Mouse (Mus musculus) right cerebral cortex, adult 18-20 months (tissue): Measurements from ENCODE around the gene Retreg1.

Source experiments
- DNase-seq: peaks from one replicate; pipeline ENCODE4 v3.0.0; 2022; ENCODE audit warnings: mixed read lengths

Retreg1 gene

GRCm38 (mm10) chr15:25922007-25922406 lies 79.0 kb downstream of the Retreg1 start:
- DNase-seq: no peak

- DNase-seq: no peak
Observed at GRCm38 (mm10) chr15:25923916-25924315, 80.9 kb downstream of the Retreg1 start.

- peak; percentile 78 for DNase-seq
Observed at GRCm38 (mm10) chr15:25926171-25926570, 83.2 kb downstream of the Retreg1 start.

- no peak for DNase-seq
Observed at GRCm38 (mm10) chr15:25927106-25927505, 84.1 kb downstream of the Retreg1 start.

GRCm38 (mm10) chr15:25928001-25928400 lies 85.0 kb downstream of the Retreg1 start:
- no peak for DNase-seq

GRCm38 (mm10) chr15:25928831-25929230 lies 85.9 kb downstream of the Retreg1 start:
- DNase-seq: no peak

GRCm38 (mm10) chr15:25929518-25929917 lies 86.5 kb downstream of the Retreg1 start:
- no peak for DNase-seq

GRCm38 (mm10) chr15:25929936-25930335 lies 87.0 kb downstream of the Retreg1 start:
- DNase-seq: peak; percentile 51

GRCm38 (mm10) chr15:25930657-25931056 lies 87.7 kb downstream of the Retreg1 start:
- DNase-seq: no peak

- no peak for DNase-seq
Observed at GRCm38 (mm10) chr15:25932497-25932896, 89.5 kb downstream of the Retreg1 start.

GRCm38 (mm10) chr15:25932937-25933684 lies 90.1 kb downstream of the Retreg1 start:
- no peak for DNase-seq

- DNase-seq: no peak
Observed at GRCm38 (mm10) chr15:25933685-25934108, 90.7 kb downstream of the Retreg1 start.

GRCm38 (mm10) chr15:25934411-25934810 lies 91.4 kb downstream of the Retreg1 start:
- no peak for DNase-seq

GRCm38 (mm10) chr15:25938496-25938895 lies 95.5 kb downstream of the Retreg1 start:
- DNase-seq: no peak

GRCm38 (mm10) chr15:25940397-25941377 lies 97.7 kb downstream of the Retreg1 start:
- no peak for DNase-seq

- DNase-seq: no peak
Observed at GRCm38 (mm10) chr15:25941514-25941913, 98.5 kb downstream of the Retreg1 start.

GRCm38 (mm10) chr15:25942415-25942814 lies 99.4 kb downstream of the Retreg1 start:
- DNase-seq: no peak

- DNase-seq: no peak
Observed at GRCm38 (mm10) chr15:25943386-25944137, 100.6 kb downstream of the Retreg1 start.

- no peak for DNase-seq
Observed at GRCm38 (mm10) chr15:25945224-25945623, 102.2 kb downstream of the Retreg1 start.

- no peak for DNase-seq
Observed at GRCm38 (mm10) chr15:25946482-25946881, 103.5 kb downstream of the Retreg1 start.

GRCm38 (mm10) chr15:25947383-25947782 lies 104.4 kb downstream of the Retreg1 start:
- no peak for DNase-seq

GRCm38 (mm10) chr15:25948257-25949223 lies 105.6 kb downstream of the Retreg1 start:
- no peak for DNase-seq
